Comparison of ENCODE assay signal across 27 mouse cellular contexts in the genomic region with DNA sequence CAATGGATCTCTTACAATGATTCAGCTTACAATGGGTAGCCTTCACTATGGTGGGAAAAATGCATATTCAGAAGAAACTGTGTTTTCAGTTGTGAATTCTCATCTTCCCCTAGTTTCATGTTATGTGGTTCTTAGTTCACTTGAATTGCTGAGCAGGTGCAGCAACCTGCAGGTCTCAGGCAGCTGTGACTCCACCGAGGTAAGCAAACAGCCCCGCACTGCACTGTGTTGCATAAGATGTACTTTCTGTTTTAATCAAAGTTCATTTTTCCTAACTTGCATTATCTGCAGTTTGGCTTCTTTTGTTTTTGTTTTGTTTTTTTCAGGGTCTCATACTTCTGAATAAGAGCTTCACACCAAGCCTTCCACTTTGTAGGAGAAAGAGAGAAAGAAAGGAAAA.
A peak's percentile ranks its signal among the peaks of the same experiment; 100 is the strongest.
DNase-seq lines count a peak whose midpoint lies in the region; ATAC-seq lines count a peak whose summit lies in the region.
"Had no signal": no experiment of that assay in that cellular context is flagged by ENCODE, and none has a peak within 500 bp of the region (broad histone marks: within the 10 kb centered on the region; RNA-seq: fewer than 3 reads in every experiment).

No protein-coding gene starts in this region.

- H3K4me2 ChIP-seq in intestine, embryonic 16.5 days (ENCODE audit: low read depth, low read length) = no peak overlapping the region
- H3K4me2 ChIP-seq in intestine, embryonic 15.5 days (replicated peaks) = no peak overlapping the region
- H3K4me2 ChIP-seq: embryonic facial prominence, embryonic 13.5 days; forebrain, embryonic 12.5 days; forebrain, embryonic 15.5 days; heart, embryonic 12.5 days; heart, embryonic 15.5 days; hindbrain, embryonic 14.5 days had no signal

- no peaks in the 10 kb centered on the region for H3K36me3 ChIP-seq in intestine, embryonic 16.5 days (ENCODE audit: control insufficient read depth, insufficient read depth, low read length)
- no peaks in the 10 kb centered on the region for H3K36me3 ChIP-seq in intestine, embryonic 15.5 days
- H3K36me3 ChIP-seq: embryonic facial prominence, embryonic 10.5 days; embryonic facial prominence, embryonic 13.5 days; forebrain, embryonic 12.5 days; forebrain, embryonic 15.5 days; heart, embryonic 12.5 days; heart, embryonic 15.5 days; hindbrain, embryonic 10.5 days had no signal

- 0 out of 2 replicates have a peak, but pooled peaks have one; percentile 62 for ATAC-seq in intestine, embryonic 16.5 days
- no peak for ATAC-seq in intestine, embryonic 15.5 days
- ATAC-seq: activated CD4-positive, CD25-positive, alpha-beta regulatory T cell, adult 4 months; forebrain, embryonic 15.5 days had no signal

- DNase-seq in kidney, postnatal 36 days = peak; percentile 14 to 46
- no peak for DNase-seq in kidney, postnatal 10 days
- DNase-seq in lung, postnatal 36 days = peak; percentile 3
- no peak for DNase-seq in lung, postnatal 10 days
- DNase-seq: adrenal gland, adult 8-10 months; adrenal gland, postnatal 25 days; cerebellum, adult 11-12 months; cerebellum, adult 8-10 months; cerebellum, postnatal 10 days; cerebellum, postnatal 36 days; embryo, embryonic 11 days; gastrocnemius, postnatal 25 days; heart, adult 18-20 months; heart, postnatal 10 days; heart, postnatal 36 days had no signal

- no peak overlapping the region for H3K9ac ChIP-seq in intestine, embryonic 16.5 days (ENCODE audit: low read depth, low read length)
- H3K9ac ChIP-seq in intestine, embryonic 15.5 days = no peak overlapping the region
- H3K9ac ChIP-seq: embryonic facial prominence, embryonic 13.5 days; forebrain, embryonic 12.5 days; forebrain, embryonic 15.5 days; heart, embryonic 12.5 days; heart, embryonic 15.5 days; hindbrain, embryonic 14.5 days had no signal

- no peaks in the 10 kb centered on the region for H3K9me3 ChIP-seq in intestine, embryonic 16.5 days (ENCODE audit: control insufficient read depth, low read length)
- no peaks in the 10 kb centered on the region for H3K9me3 ChIP-seq in intestine, embryonic 15.5 days
- H3K9me3 ChIP-seq: embryonic facial prominence, embryonic 10.5 days; embryonic facial prominence, embryonic 13.5 days; forebrain, embryonic 12.5 days; forebrain, embryonic 15.5 days; heart, embryonic 12.5 days; heart, embryonic 15.5 days; hindbrain, embryonic 10.5 days had no signal

- WGBS in intestine, embryonic 16.5 days = 72% methylated on average over 2 of the region's 2 CpGs
- 75% methylated on average over 2 of the region's 2 CpGs for WGBS in intestine, embryonic 15.5 days

- no peak overlapping the region for H3K4me3 ChIP-seq in intestine, embryonic 16.5 days (ENCODE audit: low read length)
- H3K4me3 ChIP-seq in intestine, embryonic 15.5 days (replicated peaks) = no peak overlapping the region
- H3K4me3 ChIP-seq: embryonic facial prominence, embryonic 10.5 days; embryonic facial prominence, embryonic 13.5 days; erythroblast, embryonic 14.5 days; forebrain, embryonic 12.5 days; forebrain, embryonic 15.5 days; heart, embryonic 12.5 days; heart, embryonic 15.5 days; hindbrain, embryonic 10.5 days had no signal

- no peak overlapping the region for H3K27ac ChIP-seq in intestine, embryonic 16.5 days (ENCODE audit: low read length)
- no peak overlapping the region for H3K27ac ChIP-seq in intestine, embryonic 15.5 days
- H3K27ac ChIP-seq: embryonic facial prominence, embryonic 10.5 days; embryonic facial prominence, embryonic 13.5 days; forebrain, embryonic 12.5 days; forebrain, embryonic 15.5 days; heart, embryonic 15.5 days; hindbrain, embryonic 10.5 days; hindbrain, embryonic 14.5 days had no signal

- H3K4me1 ChIP-seq in intestine, embryonic 16.5 days (ENCODE audit: control insufficient read depth, insufficient read depth, low read length) = no peaks in the 10 kb centered on the region
- no peaks in the 10 kb centered on the region for H3K4me1 ChIP-seq in intestine, embryonic 15.5 days (replicated peaks)
- H3K4me1 ChIP-seq: embryonic facial prominence, embryonic 10.5 days; embryonic facial prominence, embryonic 13.5 days; forebrain, embryonic 12.5 days; forebrain, embryonic 15.5 days; heart, embryonic 12.5 days; heart, embryonic 15.5 days; hindbrain, embryonic 10.5 days had no signal

- H3K27me3 ChIP-seq in intestine, embryonic 16.5 days (replicated peaks; ENCODE audit: control insufficient read depth, insufficient read depth, low read length) = no peaks in the 10 kb centered on the region
- H3K27me3 ChIP-seq in intestine, embryonic 15.5 days (replicated peaks) = no peaks in the 10 kb centered on the region
- H3K27me3 ChIP-seq: embryonic facial prominence, embryonic 13.5 days; forebrain, embryonic 12.5 days; forebrain, embryonic 15.5 days; heart, embryonic 12.5 days; heart, embryonic 15.5 days had no signal

Comparison
In these comparisons a context has a peak if more than half of its experiments do, and no peak if none do; other contexts are left out.
1. DNase-seq: peak in kidney, postnatal 36 days (2 of 2) and lung, postnatal 36 days (single experiment); none in kidney, postnatal 10 days (single experiment) and lung, postnatal 10 days (single experiment).